Mouse (Mus musculus): ENCODE results near the gene 9430015G10Rik. TPM values are rescaled to one million over a fixed set of nuclear protein-coding genes. Genes with fewer than 3 reads are reported as not detected.
A peak's percentile ranks its signal among the peaks of the same experiment; 100 is the strongest.

9430015G10Rik gene
- total RNA-seq, 2 experiments from 2014 or later: 3.0 TPM

DNA sequence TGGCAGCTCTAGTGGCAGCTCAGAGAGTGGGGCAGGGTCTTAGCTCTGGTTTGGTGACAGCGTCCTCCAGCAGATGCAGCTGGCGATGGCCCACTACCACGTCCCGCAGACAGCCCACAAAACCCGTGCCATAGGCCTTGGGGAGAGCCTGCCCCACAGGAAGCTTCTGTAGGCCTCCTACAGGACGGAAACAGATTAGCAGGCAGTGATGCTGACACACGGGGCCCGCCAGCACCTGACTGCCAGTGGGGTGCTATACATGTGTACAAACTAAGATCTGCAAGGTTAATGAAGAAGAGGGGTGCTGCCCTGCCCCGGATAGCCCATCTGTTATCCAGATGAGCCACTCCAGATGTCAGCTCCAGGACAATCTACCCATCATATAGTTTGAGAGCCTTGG, 56.7 kb downstream of the 9430015G10Rik start:
- intact Hi-C loops (cut with DNase I): no loop called here
- DNase-seq: no peak

DNA sequence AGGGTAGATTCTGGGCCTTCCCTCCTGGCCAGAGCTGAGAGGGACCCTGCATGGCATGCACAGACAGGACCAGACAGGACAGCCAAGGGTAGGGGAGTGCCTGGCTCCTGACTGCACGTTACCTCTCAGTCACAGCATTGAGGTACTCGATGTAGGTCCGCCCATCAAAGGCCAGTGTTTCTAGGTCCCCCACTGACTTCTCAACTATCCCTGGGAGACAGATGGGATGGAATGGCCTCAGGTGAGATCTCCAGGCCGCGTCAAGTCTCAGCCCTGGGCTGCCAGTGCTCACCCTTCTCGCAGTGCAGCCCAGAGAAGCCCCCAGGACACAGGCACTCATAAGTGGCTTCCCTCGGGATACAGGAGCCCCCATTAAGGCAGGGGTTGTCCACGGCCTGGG, 58.8 kb downstream of the 9430015G10Rik start:
- no peak for DNase-seq
- intact Hi-C loops (cut with DNase I): no loop called here

DNA sequence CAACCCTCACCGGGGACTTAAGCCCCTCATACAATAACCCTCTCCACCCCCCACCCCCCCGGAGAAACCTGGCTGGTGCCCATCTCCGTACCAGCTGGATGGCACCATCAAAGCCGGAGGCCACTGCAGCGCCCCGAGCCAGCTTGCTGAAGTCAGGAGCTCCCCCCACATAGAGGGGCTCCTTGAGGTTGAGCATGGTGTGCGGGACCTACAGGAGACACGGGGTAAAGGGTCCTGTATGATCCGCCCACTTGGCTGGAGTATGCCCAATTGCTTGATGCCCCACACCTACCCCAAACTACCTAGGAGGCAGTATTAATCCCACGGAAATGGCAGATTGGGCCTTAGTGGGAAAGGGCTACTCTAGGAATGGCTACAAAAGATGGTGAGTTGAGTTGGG, 59.3 kb downstream of the 9430015G10Rik start:
- intact Hi-C loops (cut with DNase I): no loop called here
- DNase-seq: no peak

DNA sequence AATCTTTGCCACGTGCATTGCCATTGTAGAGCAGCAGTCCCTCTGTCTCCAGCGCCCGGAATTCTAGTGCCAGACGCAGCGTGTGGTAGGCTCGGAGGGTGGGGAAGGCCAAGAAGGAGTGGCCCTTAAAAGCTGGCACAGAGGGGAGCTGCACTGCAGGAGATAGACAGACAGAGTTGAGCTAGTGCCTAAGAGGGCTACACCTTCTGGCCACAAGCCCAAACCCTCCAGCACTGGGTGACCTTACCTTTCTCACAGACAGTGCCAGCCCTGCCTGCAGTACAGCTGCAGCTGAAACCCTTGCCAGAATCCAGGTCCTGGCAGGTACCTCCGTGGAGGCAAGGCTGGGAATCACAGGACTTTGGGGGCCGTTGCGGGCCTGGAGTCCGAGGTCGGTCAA, 62.0 kb downstream of the 9430015G10Rik start:
- intact Hi-C loops (cut with DNase I): no loop called here
- peak; percentile 44 to 49 for DNase-seq

Other genes starting within 250 kb of the 9430015G10Rik start
- under 1 TPM; 0.27 to 0.28 TPM for gene Tas1r3, start 246.6 kb upstream of the 9430015G10Rik start, total RNA-seq (2021)
- 10 to 100 TPM in 1 of 2 experiments, 1 to 10 TPM in 1; 9.5 to 11.7 TPM for gene Cptp, start 240.5 kb upstream of the 9430015G10Rik start, total RNA-seq (2021)
- 10 to 100 TPM; 15.7 to 18.8 TPM for gene Ints11, start 240.4 kb upstream of the 9430015G10Rik start, total RNA-seq (2021)
- gene Pusl1, start 218.2 kb upstream of the 9430015G10Rik start, total RNA-seq (2021): 10 to 100 TPM; 12.7 to 13.1 TPM
- gene Acap3, start 218.2 kb upstream of the 9430015G10Rik start, total RNA-seq (2021): 10 to 100 TPM; 12.0 to 12.2 TPM
- gene Ube2j2, start 166.2 kb upstream of the 9430015G10Rik start, total RNA-seq (2021): 10 to 100 TPM; 49.4 to 56.0 TPM
- gene C1qtnf12, start 147.7 kb upstream of the 9430015G10Rik start, total RNA-seq (2021): 10 to 100 TPM; 15.6 to 16.0 TPM
- gene B3galt6, start 117.3 kb upstream of the 9430015G10Rik start, total RNA-seq (2021): 1 to 10 TPM; 2.2 to 2.4 TPM
- 10 to 100 TPM; 77.9 to 89.1 TPM for gene Sdf4, start 117.1 kb upstream of the 9430015G10Rik start, total RNA-seq (2021)
- gene Tnfrsf4, start 96.1 kb upstream of the 9430015G10Rik start, total RNA-seq (2021): under 1 TPM; 0.27 to 0.39 TPM
- not detected for gene Tnfrsf18, start 83.8 kb upstream of the 9430015G10Rik start, total RNA-seq (2021)
- not detected for gene Ttll10, start 50.6 kb upstream of the 9430015G10Rik start, total RNA-seq (2021)
- gene Rnf223, start 20.5 kb downstream of the 9430015G10Rik start, total RNA-seq (2021): under 1 TPM in 1 of 2 experiments, not detected in 1; 0.11 TPM
- 10 to 100 TPM; 34.8 to 42.1 TPM for gene Agrn, start 87.5 kb downstream of the 9430015G10Rik start, total RNA-seq (2021)
- 1 to 10 TPM; 3.5 to 7.0 TPM for gene Isg15, start 90.8 kb downstream of the 9430015G10Rik start, total RNA-seq (2021)
- gene AW011738, start 93.3 kb downstream of the 9430015G10Rik start, total RNA-seq (2021): 1 to 10 TPM; 7.7 to 8.4 TPM
- gene Perm1, start 105.9 kb downstream of the 9430015G10Rik start, total RNA-seq (2021): 100 to 1,000 TPM; 208 to 223 TPM
- gene Plekhn1, start 124.9 kb downstream of the 9430015G10Rik start, total RNA-seq (2021): 10 to 100 TPM in 1 of 2 experiments, 1 to 10 TPM in 1; 9.2 to 10.2 TPM
- 10 to 100 TPM; 25.0 to 25.9 TPM for gene Noc2l, start 126.0 kb downstream of the 9430015G10Rik start, total RNA-seq (2021)
- gene Samd11, start 145.7 kb downstream of the 9430015G10Rik start, total RNA-seq (2021): not detected
- not detected for gene Vmn2r-ps159, start 221.1 kb downstream of the 9430015G10Rik start, total RNA-seq (2021)